ENCODE assay signal across 21 mouse cellular contexts in genomic region chr3:127891906-127892305, GRCm38 (mm10). TPM values are rescaled to one million over a fixed set of nuclear protein-coding genes. Genes with fewer than 3 reads are reported as not detected.
DNase-seq lines count a peak whose midpoint lies in the region; ATAC-seq and TF ChIP-seq lines count a peak whose summit lies in the region.
"Had no signal": no experiment of that assay in that cellular context is flagged by ENCODE, and none has a peak within 500 bp of the region (broad histone marks: within the 10 kb centered on the region; RNA-seq: fewer than 3 reads in every experiment).

No protein-coding gene starts in this region.

- H3K9ac ChIP-seq in midbrain, embryonic 13.5 days (replicated peaks), result 0 out of 2 replicates have a peak overlapping the region, but pooled peaks have one; percentile 26
- H3K9ac ChIP-seq in midbrain, embryonic 15.5 days, result no peak overlapping the region
- H3K9ac ChIP-seq in CH12.LX (ENCODE audit: insufficient read depth, low read depth), result no peak overlapping the region
- H3K9ac ChIP-seq in liver, embryonic 13.5 days, result peak overlapping the region; percentile 77
- H3K9ac ChIP-seq in hindbrain, postnatal 0 days (replicated peaks; ENCODE audit: low read length), result no peak overlapping the region
- H3K9ac ChIP-seq: embryonic facial prominence, embryonic 13.5 days; limb, embryonic 15.5 days had no signal

- H3K36me3 ChIP-seq in midbrain, embryonic 13.5 days, result no peaks in the 10 kb centered on the region
- no peaks in the 10 kb centered on the region for H3K36me3 ChIP-seq in midbrain, embryonic 15.5 days (replicated peaks)
- H3K36me3 ChIP-seq in CH12.LX (replicated peaks in 1 of 2; ENCODE audit: control insufficient read depth in 1 of 2, insufficient read depth in 1 of 2, low read length in 1 of 2), result no peaks in the 10 kb centered on the region
- H3K36me3 ChIP-seq in liver, embryonic 13.5 days, result peaks cover 33% of the 10 kb centered on the region
- H3K36me3 ChIP-seq in splenic B cell, adult 2 months (ENCODE audit: control insufficient read depth, insufficient read depth, low read length, poor library complexity, severe bottlenecking), result no peaks in the 10 kb centered on the region
- no peaks in the 10 kb centered on the region for H3K36me3 ChIP-seq in hindbrain, postnatal 0 days (ENCODE audit: insufficient read depth, low read length)
- H3K36me3 ChIP-seq: embryonic facial prominence, embryonic 13.5 days; limb, embryonic 15.5 days had no signal

- H3K79me2 ChIP-seq in CH12.LX (replicated peaks; ENCODE audit: control insufficient read depth, extremely low read depth, insufficient read depth, poor library complexity, severe bottlenecking), result no peaks in the 10 kb centered on the region

- TF ChIP-seq RAD21 in CH12.LX (IDR thresholded peaks at IDR 0.05; ENCODE audit: low read depth, low read length), result no peak

- H3K27ac ChIP-seq in midbrain, embryonic 13.5 days, result no peak overlapping the region
- no peak overlapping the region for H3K27ac ChIP-seq in midbrain, embryonic 15.5 days
- no peak overlapping the region for H3K27ac ChIP-seq in CH12.LX (ENCODE audit: insufficient read depth, low read depth)
- H3K27ac ChIP-seq in liver, embryonic 13.5 days, result peak overlapping the region; percentile 94
- H3K27ac ChIP-seq in hindbrain, postnatal 0 days, result no peak overlapping the region
- H3K27ac ChIP-seq: embryonic facial prominence, embryonic 13.5 days; gastrocnemius, adult 2 months; limb, embryonic 15.5 days had no signal

- H3K4me3 ChIP-seq in midbrain, embryonic 13.5 days (replicated peaks), result no peak overlapping the region
- no peak overlapping the region for H3K4me3 ChIP-seq in midbrain, embryonic 15.5 days
- no peak overlapping the region for H3K4me3 ChIP-seq in CH12.LX (replicated peaks in 1 of 3; ENCODE audit: low read depth in 2 of 3, low read length in 2 of 3, poor library complexity in 1 of 3)
- peak overlapping the region; percentile 66 for H3K4me3 ChIP-seq in liver, embryonic 13.5 days (replicated peaks)
- no peak overlapping the region for H3K4me3 ChIP-seq in hindbrain, postnatal 0 days (ENCODE audit: low read length)
- H3K4me3 ChIP-seq: embryonic facial prominence, embryonic 13.5 days; gastrocnemius, adult 2 months; limb, embryonic 15.5 days had no signal

- no peak for TF ChIP-seq POLR2A in CH12.LX (IDR thresholded peaks at IDR 0.05; ENCODE audit: low read depth, low read length)

- no peaks in the 10 kb centered on the region for H3K9me3 ChIP-seq in midbrain, embryonic 13.5 days
- no peaks in the 10 kb centered on the region for H3K9me3 ChIP-seq in midbrain, embryonic 15.5 days
- H3K9me3 ChIP-seq in CH12.LX (replicated peaks; ENCODE audit: low read length), result no peaks in the 10 kb centered on the region
- H3K9me3 ChIP-seq in liver, embryonic 13.5 days (replicated peaks), result no peaks in the 10 kb centered on the region
- no peaks in the 10 kb centered on the region for H3K9me3 ChIP-seq in hindbrain, postnatal 0 days (ENCODE audit: low read length)
- H3K9me3 ChIP-seq: embryonic facial prominence, embryonic 13.5 days; limb, embryonic 15.5 days had no signal

- no peak overlapping the region for H3K4me2 ChIP-seq in midbrain, embryonic 13.5 days (replicated peaks)
- H3K4me2 ChIP-seq in midbrain, embryonic 15.5 days, result no peak overlapping the region
- peak overlapping the region; percentile 48 for H3K4me2 ChIP-seq in CH12.LX (ENCODE audit: insufficient read depth, low read depth, poor library complexity, severe bottlenecking)
- peak overlapping the region; percentile 88 for H3K4me2 ChIP-seq in liver, embryonic 13.5 days
- H3K4me2 ChIP-seq in hindbrain, postnatal 0 days (ENCODE audit: low read depth, low read length), result no peak overlapping the region
- H3K4me2 ChIP-seq: embryonic facial prominence, embryonic 13.5 days; limb, embryonic 15.5 days had no signal

- TF ChIP-seq EP300 in CH12.LX (IDR thresholded peaks at IDR 0.05; ENCODE audit: low read length), result peak; percentile 54; the same call in 1 of the 2 replicates

- peaks cover 20% of the 10 kb centered on the region for H3K27me3 ChIP-seq in midbrain, embryonic 13.5 days
- H3K27me3 ChIP-seq in midbrain, embryonic 15.5 days (replicated peaks), result peaks cover 9% of the 10 kb centered on the region; the same call in 1 of the 2 replicates
- H3K27me3 ChIP-seq in CH12.LX (replicated peaks), result no peaks in the 10 kb centered on the region
- H3K27me3 ChIP-seq in liver, embryonic 13.5 days, result no peaks in the 10 kb centered on the region
- no peaks in the 10 kb centered on the region for H3K27me3 ChIP-seq in splenic B cell, adult 2 months (ENCODE audit: control insufficient read depth, insufficient read depth, low read length, poor library complexity, severe bottlenecking)
- no peaks in the 10 kb centered on the region for H3K27me3 ChIP-seq in hindbrain, postnatal 0 days (ENCODE audit: insufficient read depth, low read length)
- H3K27me3 ChIP-seq: Patski had no signal

- in situ Hi-C loops in CH12.LX (cut with MboI; ENCODE audit: low pct_ligation_motif_present, low pct_unique_long_range_greater_than_20kb, low sequenced_read_pairs), result no loop called here

- no peaks in the 10 kb centered on the region for H3K4me1 ChIP-seq in midbrain, embryonic 13.5 days (replicated peaks)
- 0 out of 2 replicates have a peak, but pooled peaks cover 4% of the 10 kb centered on the region for H3K4me1 ChIP-seq in midbrain, embryonic 15.5 days
- peaks cover 14 to 46% of the 10 kb centered on the region in 2 experiments for H3K4me1 ChIP-seq in CH12.LX (ENCODE audit: control insufficient read depth in 1 of 2, insufficient read depth in 2 of 2)
- peaks cover 78% of the 10 kb centered on the region for H3K4me1 ChIP-seq in liver, embryonic 13.5 days (replicated peaks)
- no peaks in the 10 kb centered on the region for H3K4me1 ChIP-seq in hindbrain, postnatal 0 days (ENCODE audit: insufficient read depth, low read length)
- H3K4me1 ChIP-seq: embryonic facial prominence, embryonic 13.5 days; limb, embryonic 15.5 days had no signal

- 54% methylated on average over 10 of the region's 10 CpGs for WGBS in midbrain, embryonic 13.5 days
- 47% methylated on average over 10 of the region's 10 CpGs for WGBS in midbrain, embryonic 15.5 days
- WGBS in liver, embryonic 13.5 days (ENCODE audit: insufficient replicate concordance), result 57% methylated on average over 10 of the region's 10 CpGs
- WGBS in hindbrain, postnatal 0 days, result 38% methylated on average over 10 of the region's 10 CpGs

- peak; percentile 67 for DNase-seq in CH12.LX (ENCODE audit: extremely low read depth)
- DNase-seq in liver, embryonic 13.5 days, result no peak
- peak; percentile 35 for DNase-seq in splenic B cell, adult 2 months (ENCODE audit: low read depth, low spot score)
- no peak for DNase-seq in retina, postnatal 1 day
- no peak for DNase-seq in hindbrain, postnatal 0 days (ENCODE audit: low spot score)
- DNase-seq: adrenal gland, postnatal 14 days; cerebellum, adult 11 months; cerebellum, postnatal 14 days; gastrocnemius, adult 2 months; heart, adult 18-20 months; kidney, adult 9 months; kidney, postnatal 25 days; lung, postnatal 10 days; right cerebral cortex, postnatal 4 days had no signal

- dilution Hi-C loops in CH12.LX (cut with MboI; ENCODE audit: extremely low pct_ligation_motif_present, extremely low pct_unique_long_range_greater_than_20kb, low sequenced_read_pairs), result no loop called here

- no peak for ATAC-seq in midbrain, embryonic 13.5 days
- no peak for ATAC-seq in midbrain, embryonic 15.5 days (replicated peaks)
- no peak for ATAC-seq in liver, embryonic 13.5 days (ENCODE audit: low read depth)
- no peak for ATAC-seq in activated CD4-positive, CD25-positive, alpha-beta regulatory T cell, adult 4 months
- no peak for ATAC-seq in hindbrain, postnatal 0 days
- ATAC-seq: midbrain, embryonic 16.5 days; Patski had no signal

- no peak for TF ChIP-seq CTCF in CH12.LX (conservative IDR thresholded peaks at IDR 0.05 in 1 of 2, IDR thresholded peaks at IDR 0.05 in 1 of 2; ENCODE audit: low read depth in 2 of 2, low read length in 2 of 2)
- TF ChIP-seq CTCF in hindbrain, postnatal 0 days (IDR thresholded peaks at IDR 0.05; ENCODE audit: low read depth), result no peak

TF ChIP-seq in CH12.LX, 34 proteins besides CTCF, POLR2A, EP300 and RAD21 (continues in another document):
- no peak for TF ChIP-seq ZNF384 (IDR thresholded peaks at IDR 0.05; ENCODE audit: low read depth, low read length)
- TF ChIP-seq CHD2 (IDR thresholded peaks at IDR 0.05; ENCODE audit: low read length), result no peak
- TF ChIP-seq MAX (IDR thresholded peaks at IDR 0.05; ENCODE audit: low read length), result peak; percentile 79
- TF ChIP-seq ETS1 (conservative IDR thresholded peaks at IDR 0.05; ENCODE audit: low read depth, low read length), result no peak
- peak; percentile 50 for TF ChIP-seq TCF12 (IDR thresholded peaks at IDR 0.05; ENCODE audit: low read depth, low read length)
- no peak for TF ChIP-seq MEF2A (IDR thresholded peaks at IDR 0.05; ENCODE audit: borderline replicate concordance, low read depth, low read length)
- no peak for TF ChIP-seq MYC (IDR thresholded peaks at IDR 0.05; ENCODE audit: low read depth, low read length)
- TF ChIP-seq UBTF (IDR thresholded peaks at IDR 0.05; ENCODE audit: low read depth, low read length), result no peak

RNA-seq across cellular contexts. Expression of gene Fam241a, which starts 4.2 kb away (rescaled TPM):
- 4.8 and 6.6 TPM in 2 replicates for polyA plus RNA-seq in midbrain, embryonic 13.5 days (2015; fragmentation: Nextera tagmentation; extraction: Ambion mirVana)
- polyA plus RNA-seq in midbrain, embryonic 15.5 days (2015; fragmentation: Nextera tagmentation; extraction: Ambion mirVana), result 7.1 and 8.5 TPM in 2 replicates
- total RNA-seq in CH12.LX (2012; rRNA removed) (1.6 and 2.1 TPM in 2 replicates), CH12.LX (2014; rRNA removed) (12.4 and 12.7 TPM in 2 replicates)
- 5.3 and 6.2 TPM in 2 replicates for polyA plus RNA-seq in CH12.LX (2012; ENCODE audit: insufficient read length, low read depth)
- polyA plus RNA-seq in liver, embryonic 13.5 days (2015; fragmentation: Nextera tagmentation; extraction: Ambion mirVana), result 47.3 and 55.5 TPM in 2 replicates
- 1 to 10 TPM; 4.0 to 7.2 TPM for polyA plus RNA-seq in activated CD4-positive, CD25-positive, alpha-beta regulatory T cell, adult 4 months (2017; shearing (Covaris generic))
- total RNA-seq in hindbrain, postnatal 0 days (2014; rRNA removed), result 4.5 and 6.1 TPM in 2 replicates
- 6.0 and 6.5 TPM in 2 replicates for polyA plus RNA-seq in hindbrain, postnatal 0 days (2015; fragmentation: Nextera tagmentation; extraction: Ambion mirVana)

RNA-seq across cellular contexts. Expression of gene Ap1ar, which starts 54.6 kb away (rescaled TPM):
- 70.8 and 75.9 TPM in 2 replicates for polyA plus RNA-seq in midbrain, embryonic 13.5 days (2015; fragmentation: Nextera tagmentation; extraction: Ambion mirVana)
- polyA plus RNA-seq in midbrain, embryonic 15.5 days (2015; fragmentation: Nextera tagmentation; extraction: Ambion mirVana), result 95.0 and 100 TPM in 2 replicates
- 45.7 and 45.8 TPM in 2 replicates for total RNA-seq in CH12.LX (2012; rRNA removed)
- total RNA-seq in CH12.LX (2014; rRNA removed), result 51.2 and 55.4 TPM in 2 replicates
- polyA plus RNA-seq in CH12.LX (2012; ENCODE audit: insufficient read length, low read depth), result 62.6 and 64.4 TPM in 2 replicates
- 19.7 and 25.7 TPM in 2 replicates for polyA plus RNA-seq in liver, embryonic 13.5 days (2015; fragmentation: Nextera tagmentation; extraction: Ambion mirVana)
- 10 to 100 TPM; 15.4 to 25.2 TPM for polyA plus RNA-seq in activated CD4-positive, CD25-positive, alpha-beta regulatory T cell, adult 4 months (2017; shearing (Covaris generic))
- total RNA-seq in hindbrain, postnatal 0 days (2014; rRNA removed), result 77.8 and 84.5 TPM in 2 replicates
- polyA plus RNA-seq in hindbrain, postnatal 0 days (2015; fragmentation: Nextera tagmentation; extraction: Ambion mirVana), result 65.4 and 69.7 TPM in 2 replicates

Comparison
In these comparisons a context has a peak if more than half of its experiments do, and no peak if none do; other contexts are left out.
1. H3K9ac ChIP-seq: peak in midbrain, embryonic 13.5 days (single experiment) and liver, embryonic 13.5 days (single experiment); none in midbrain, embryonic 15.5 days (single experiment), CH12.LX (single experiment) and hindbrain, postnatal 0 days (single experiment).
2. H3K4me2 ChIP-seq: peak in CH12.LX (single experiment) and liver, embryonic 13.5 days (single experiment); none in midbrain, embryonic 13.5 days (single experiment), midbrain, embryonic 15.5 days (single experiment) and hindbrain, postnatal 0 days (single experiment).
3. DNase-seq: peak in CH12.LX (single experiment) and splenic B cell, adult 2 months (single experiment); none in liver, embryonic 13.5 days (single experiment), retina, postnatal 1 day (single experiment) and hindbrain, postnatal 0 days (single experiment).